ENCODE assay signal across 9 mouse cellular contexts in the genomic region with DNA sequence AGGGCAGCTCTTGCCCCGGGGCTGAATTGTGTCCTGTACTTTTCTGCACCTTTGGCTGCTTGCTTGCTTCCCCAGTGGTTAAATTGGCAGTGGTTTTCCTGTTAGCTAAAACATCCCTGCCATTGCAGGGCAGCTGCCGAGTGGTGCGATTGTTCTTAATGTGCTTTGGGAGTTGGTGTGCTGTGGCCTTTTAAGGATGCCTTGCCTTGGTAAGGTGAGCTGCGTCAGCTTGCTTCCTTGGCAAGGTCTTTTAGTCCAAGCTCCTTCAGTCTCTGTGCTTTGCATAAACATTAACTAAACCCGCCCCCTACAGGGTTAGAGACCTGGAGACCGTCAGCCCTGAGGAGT. TPM values are rescaled to one million over a fixed set of nuclear protein-coding genes. Genes with fewer than 3 reads are reported as not detected.
DNase-seq lines count a peak whose midpoint lies in the region; ATAC-seq lines count a peak whose summit lies in the region.
"Had no signal": no experiment of that assay in that cellular context is flagged by ENCODE, and none has a peak within 500 bp of the region (broad histone marks: within the 10 kb centered on the region; RNA-seq: fewer than 3 reads in every experiment).

No protein-coding gene starts in this region.

- no peaks in the 10 kb centered on the region for H3K9me3 ChIP-seq in neural tube, embryonic 12.5 days
- no peaks in the 10 kb centered on the region for H3K9me3 ChIP-seq in forebrain, embryonic 14.5 days (replicated peaks; ENCODE audit: control insufficient read depth, low read length)
- no peaks in the 10 kb centered on the region for H3K9me3 ChIP-seq in stomach, embryonic 15.5 days

- H3K4me1 ChIP-seq in neural tube, embryonic 12.5 days: peaks cover 7% of the 10 kb centered on the region; the same call in 1 of the 2 replicates
- peaks cover 9% of the 10 kb centered on the region for H3K4me1 ChIP-seq in forebrain, embryonic 14.5 days (ENCODE audit: control insufficient read depth, insufficient read depth, low read length)
- peaks cover 8% of the 10 kb centered on the region for H3K4me1 ChIP-seq in stomach, embryonic 15.5 days

- WGBS in neural tube, embryonic 12.5 days: 31% methylated on average over 6 of the region's 6 CpGs
- WGBS in forebrain, embryonic 14.5 days: 12% methylated on average over 6 of the region's 6 CpGs
- WGBS in stomach, embryonic 15.5 days: 17% methylated on average over 6 of the region's 6 CpGs

- H3K4me2 ChIP-seq in neural tube, embryonic 12.5 days (replicated peaks): peak overlapping the region; percentile 26; the same call in 1 of the 2 replicates
- H3K4me2 ChIP-seq in forebrain, embryonic 14.5 days (ENCODE audit: low read length): peak overlapping the region; percentile 30
- H3K4me2 ChIP-seq in stomach, embryonic 15.5 days: peak overlapping the region; percentile 26

- no peaks in the 10 kb centered on the region for H3K36me3 ChIP-seq in neural tube, embryonic 12.5 days
- H3K36me3 ChIP-seq in forebrain, embryonic 14.5 days (ENCODE audit: control insufficient read depth, insufficient read depth, low read length): no peaks in the 10 kb centered on the region
- H3K36me3 ChIP-seq in stomach, embryonic 15.5 days: no peaks in the 10 kb centered on the region

- no peak for DNase-seq in neural tube, embryonic 10.5 days (ENCODE audit: extremely low spot score, low spot score)
- DNase-seq in forebrain, embryonic 14.5 days (ENCODE audit: low spot score): no peak
- DNase-seq in kidney, postnatal 14 days: peak; percentile 65
- DNase-seq in gastrocnemius, adult 18-20 months (ENCODE audit: low spot score): no peak
- DNase-seq in lung, postnatal 4 days: no peak
- DNase-seq in gastrocnemius, postnatal 14 days: no peak
- DNase-seq: cerebellum, adult 9-11 months had no signal

- ATAC-seq in neural tube, embryonic 12.5 days (ENCODE audit: low FRiP score, low read depth): no peak
- no peak for ATAC-seq in forebrain, embryonic 14.5 days
- no peak for ATAC-seq in stomach, embryonic 15.5 days (ENCODE audit: insufficient read depth, low FRiP score, low read depth)

- no peak overlapping the region for H3K4me3 ChIP-seq in neural tube, embryonic 12.5 days
- H3K4me3 ChIP-seq in forebrain, embryonic 14.5 days (ENCODE audit: low read depth, low read length): no peak overlapping the region
- no peak overlapping the region for H3K4me3 ChIP-seq in stomach, embryonic 15.5 days (replicated peaks)

- H3K27ac ChIP-seq in neural tube, embryonic 12.5 days: no peak overlapping the region
- H3K27ac ChIP-seq in forebrain, embryonic 14.5 days (ENCODE audit: low read depth, low read length): no peak overlapping the region
- peak overlapping the region; percentile 57; the same call in 1 of the 2 replicates for H3K27ac ChIP-seq in stomach, embryonic 15.5 days

- H3K27me3 ChIP-seq in neural tube, embryonic 12.5 days (replicated peaks): no peaks in the 10 kb centered on the region
- no peaks in the 10 kb centered on the region for H3K27me3 ChIP-seq in forebrain, embryonic 14.5 days (replicated peaks; ENCODE audit: control insufficient read depth, insufficient read depth, low read length)
- H3K27me3 ChIP-seq in stomach, embryonic 15.5 days (replicated peaks): no peaks in the 10 kb centered on the region

- no peak overlapping the region for H3K9ac ChIP-seq in neural tube, embryonic 12.5 days
- 0 out of 2 replicates have a peak overlapping the region, but pooled peaks have one; percentile 13 for H3K9ac ChIP-seq in forebrain, embryonic 14.5 days (ENCODE audit: low read length)
- no peak overlapping the region for H3K9ac ChIP-seq in stomach, embryonic 15.5 days

- intact Hi-C loops in gastrocnemius, postnatal 14 days (cut with DNase I; ENCODE audit: low total_unique reads): loop anchor here (5.0 kb wide), 1 partner anchor 33 kb away; no protein-coding TSS in a partner anchor

RNA-seq across cellular contexts. Expression of a gene that starts 9.8 kb away (rescaled TPM):
- polyA plus RNA-seq in neural tube, embryonic 12.5 days (2016; fragmentation: Nextera tagmentation; extraction: Ambion mirVana): 11.8 and 13.5 TPM in 2 replicates
- polyA plus RNA-seq in forebrain, embryonic 14.5 days (2014; fragmentation: Nextera tagmentation; extraction: Ambion mirVana): 23.2 and 29.9 TPM in 2 replicates
- polyA plus RNA-seq in stomach, embryonic 15.5 days (2015; fragmentation: Nextera tagmentation; extraction: Ambion mirVana): 14.9 and 15.5 TPM in 2 replicates
- 10 to 100 TPM; 55.6 to 59.9 TPM for total RNA-seq in gastrocnemius, adult 18-20 months (2021)
- 10 to 100 TPM; 39.4 to 41.9 TPM for total RNA-seq in gastrocnemius, postnatal 14 days (2021)
